Mouse (Mus musculus): Measurements from ENCODE around the gene Ric3.

The Ric3 gene

GRCm38 (mm10) chr7:109039445-109039844 is 43.7 kb downstream of the Ric3 start:
- no peak for DNase-seq

GRCm38 (mm10) chr7:109038987-109039386 is 44.1 kb downstream of the Ric3 start:
- no peak for DNase-seq

DNA sequence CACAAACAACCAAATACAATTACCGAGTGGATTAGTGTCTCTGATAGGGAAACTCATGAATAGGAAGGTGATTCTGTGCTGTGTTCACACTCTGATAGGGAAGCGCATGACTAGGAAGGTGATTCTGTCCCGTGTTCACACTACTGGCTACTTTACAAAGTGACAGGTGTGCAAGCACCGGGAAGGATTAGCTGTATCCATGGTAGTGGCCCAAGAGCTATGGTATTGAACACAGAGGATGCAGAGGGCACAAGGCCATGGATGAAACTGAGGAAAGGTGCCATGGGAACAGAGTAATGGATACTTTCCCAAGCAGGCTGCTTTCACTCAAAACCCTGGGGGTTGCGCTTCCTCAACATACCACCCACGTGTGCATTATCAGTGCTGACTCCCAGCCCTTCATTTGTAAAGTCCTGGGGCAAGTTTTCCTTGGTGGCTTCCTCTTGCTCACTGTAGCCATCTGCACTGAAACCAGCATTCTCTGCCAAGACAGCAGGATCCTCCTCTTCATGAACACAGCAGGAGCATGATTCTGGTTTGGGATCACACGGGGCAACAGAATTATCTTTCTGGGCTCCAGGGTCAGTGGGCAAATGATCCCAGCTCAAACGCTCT is 44.9 kb downstream of the Ric3 start:
- no peak for DNase-seq

GRCm38 (mm10) chr7:109032054-109032453 is 51.1 kb downstream of the Ric3 start:
- no peak for DNase-seq

- no peak for DNase-seq
Observed at GRCm38 (mm10) chr7:109031331-109031730, 51.8 kb downstream of the Ric3 start.

DNA sequence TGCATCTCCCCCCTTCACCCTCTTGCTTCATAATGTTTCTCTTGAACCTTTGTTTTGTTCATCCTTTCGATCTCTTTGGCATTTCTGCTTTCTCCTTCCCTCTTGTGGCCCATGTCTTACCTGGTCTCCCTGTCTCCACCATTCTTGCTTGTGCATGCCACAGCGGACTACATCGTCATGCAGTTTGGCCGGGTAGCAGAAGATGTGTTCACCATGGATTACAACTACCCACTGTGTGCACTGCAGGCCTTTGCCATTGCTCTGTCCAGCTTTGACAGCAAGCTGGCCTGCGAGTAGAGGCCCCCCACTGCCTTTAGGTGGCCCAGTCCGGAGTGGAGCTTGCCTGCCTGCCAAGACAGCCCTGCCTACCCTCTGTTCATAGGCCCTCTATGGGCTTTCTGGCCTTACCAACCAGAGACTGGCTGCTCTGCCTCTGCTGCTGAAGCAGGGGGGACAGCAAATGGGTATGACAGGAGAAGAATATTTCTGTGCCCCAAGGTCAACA is 53.1 kb downstream of the Ric3 start:
- no peak for DNase-seq

DNA sequence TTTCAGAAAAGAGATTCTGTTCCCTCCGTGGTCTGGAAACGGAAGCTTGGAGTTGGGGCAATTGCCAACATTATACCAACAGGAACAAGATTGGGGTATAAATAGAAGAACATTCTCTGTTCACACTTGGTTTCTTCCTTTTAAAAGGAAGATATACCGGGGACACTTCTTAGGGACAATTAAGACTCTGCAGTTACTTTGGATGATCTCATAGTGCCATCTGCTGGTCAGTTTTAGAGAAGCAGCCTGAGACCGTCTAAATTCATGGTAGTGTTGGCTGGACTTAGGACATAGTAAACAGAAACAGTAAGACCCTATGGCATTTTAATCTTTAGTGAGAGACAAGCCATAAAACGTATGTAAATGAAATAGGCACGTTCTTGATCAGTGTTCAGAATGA is 54.9 kb downstream of the Ric3 start:
- DNase-seq = peak; percentile 39

GRCm38 (mm10) chr7:109027721-109028120 is 55.4 kb downstream of the Ric3 start:
- no peak for DNase-seq

- no peak for DNase-seq
Observed at GRCm38 (mm10) chr7:109026976-109027375, 56.2 kb downstream of the Ric3 start.

DNA sequence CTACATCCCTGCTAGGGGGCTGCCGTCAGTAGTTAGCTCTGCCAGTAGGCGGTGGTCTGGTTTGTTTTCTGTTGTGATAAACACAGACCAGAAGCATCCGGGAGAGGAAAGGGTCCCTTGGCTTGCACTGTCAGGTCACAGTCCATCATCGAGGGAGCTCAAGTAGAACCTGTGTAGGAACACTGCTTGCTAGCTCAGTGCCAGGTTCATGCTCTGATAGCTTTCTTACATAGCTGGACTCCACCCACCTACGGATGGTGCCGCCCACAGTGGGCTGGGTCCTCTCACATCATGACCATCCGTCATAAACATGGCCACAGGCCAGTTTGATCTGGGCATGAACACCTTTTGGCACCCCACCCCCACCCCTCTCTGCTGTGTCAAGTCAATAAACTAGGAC is 57.4 kb downstream of the Ric3 start:
- no peak for DNase-seq

GRCm38 (mm10) chr7:109021428-109021827 is 61.7 kb downstream of the Ric3 start:
- DNase-seq = peak; percentile 72

GRCm38 (mm10) chr7:109019243-109019642 is 63.9 kb downstream of the Ric3 start:
- DNase-seq = no peak

DNA sequence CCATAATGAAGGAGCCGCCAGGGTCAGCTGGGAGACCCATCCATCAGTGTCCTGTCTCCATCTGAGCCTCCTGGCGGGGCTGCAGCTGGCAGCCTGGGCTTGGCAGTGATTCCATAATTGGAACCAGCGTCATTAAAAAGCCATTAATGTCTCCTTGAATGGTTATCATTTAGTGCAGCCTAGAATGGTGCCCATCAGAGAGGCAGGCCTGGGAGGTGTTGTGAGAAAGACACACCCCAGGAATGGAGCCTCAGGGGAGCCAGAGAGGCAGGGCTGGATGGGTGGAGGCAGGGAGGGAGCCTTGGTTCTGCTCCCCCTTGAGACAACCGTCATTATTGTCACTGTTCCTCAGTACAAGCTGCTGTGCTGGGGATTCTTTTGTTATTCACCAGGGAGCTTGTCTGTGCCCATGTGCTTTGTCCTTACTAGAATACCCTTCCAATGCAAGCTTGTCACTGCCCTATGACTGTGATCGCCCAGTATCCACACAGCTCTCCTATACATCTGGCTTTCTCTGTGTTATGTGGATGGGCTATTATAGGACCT is 66.7 kb downstream of the Ric3 start:
- DNase-seq = no peak

DNA sequence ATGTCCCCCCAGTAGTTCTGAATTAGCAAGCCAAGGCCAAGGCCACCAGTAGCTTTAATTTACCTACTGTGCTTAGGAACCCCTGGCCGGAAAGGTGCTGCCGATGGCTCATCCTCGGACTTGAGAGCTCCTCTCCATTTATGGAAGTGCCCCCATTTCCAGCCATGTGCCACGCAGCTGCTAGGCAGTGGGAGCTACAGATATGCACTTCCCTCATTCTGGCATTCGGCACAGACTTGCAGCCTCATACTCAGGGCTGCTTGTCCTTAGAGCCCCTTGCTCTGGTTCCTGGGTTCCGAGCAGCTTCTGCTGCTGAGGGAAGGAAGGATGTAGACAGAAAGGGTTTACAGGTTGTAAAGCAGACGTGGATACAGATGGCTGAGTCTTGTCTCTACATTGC is 68.3 kb downstream of the Ric3 start:
- no peak for DNase-seq

DNA sequence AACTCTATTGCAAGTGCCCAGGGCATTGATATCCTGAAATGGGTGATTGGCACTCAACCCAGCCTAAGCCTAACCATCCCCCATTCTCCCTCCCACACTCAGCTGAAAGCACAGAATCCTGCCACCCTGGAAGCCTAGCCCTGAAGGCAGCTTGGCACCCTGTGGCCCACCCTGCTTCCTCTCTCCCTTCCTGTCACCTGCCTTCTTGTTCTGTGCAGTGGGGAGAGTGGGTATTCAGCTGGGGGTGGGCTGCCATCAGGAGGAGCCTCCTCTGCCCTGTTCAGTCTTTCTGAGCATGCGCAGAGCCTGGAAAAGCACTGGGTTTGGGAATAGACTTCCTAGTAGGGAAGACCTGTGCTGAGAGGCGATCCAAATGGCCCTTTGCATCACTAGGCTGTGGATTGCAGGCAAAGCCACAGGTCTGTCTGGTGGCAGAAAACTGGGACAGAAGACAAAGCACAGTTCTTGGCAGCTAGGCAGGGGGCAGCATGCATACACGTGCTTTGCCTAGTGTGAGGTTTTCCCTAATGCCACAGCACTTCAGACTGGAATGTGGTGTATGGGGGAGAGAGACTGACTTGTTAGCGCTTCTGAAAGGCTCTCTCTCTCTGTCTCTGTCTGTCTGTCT is 70.0 kb downstream of the Ric3 start:
- no peak for DNase-seq

DNA sequence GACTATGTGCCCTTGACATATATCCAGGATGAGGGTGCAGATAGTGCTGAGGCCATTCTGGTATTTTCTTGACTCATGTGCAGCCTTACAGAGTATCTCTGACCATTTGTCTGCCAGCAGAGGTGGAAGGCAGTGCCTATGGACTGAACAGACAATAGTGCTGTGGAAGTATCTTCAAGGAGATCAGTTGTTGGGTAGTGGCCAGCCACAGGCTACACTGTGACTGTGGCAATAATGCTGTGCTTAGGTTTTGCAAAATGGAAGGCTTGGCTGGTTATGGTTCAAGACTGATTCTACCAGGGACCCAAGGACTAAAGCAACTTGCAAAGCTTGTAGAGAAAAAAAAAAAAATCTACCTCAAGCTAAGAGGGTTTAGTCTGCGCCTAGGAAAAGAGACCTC is 70.6 kb downstream of the Ric3 start:
- DNase-seq = no peak

DNA sequence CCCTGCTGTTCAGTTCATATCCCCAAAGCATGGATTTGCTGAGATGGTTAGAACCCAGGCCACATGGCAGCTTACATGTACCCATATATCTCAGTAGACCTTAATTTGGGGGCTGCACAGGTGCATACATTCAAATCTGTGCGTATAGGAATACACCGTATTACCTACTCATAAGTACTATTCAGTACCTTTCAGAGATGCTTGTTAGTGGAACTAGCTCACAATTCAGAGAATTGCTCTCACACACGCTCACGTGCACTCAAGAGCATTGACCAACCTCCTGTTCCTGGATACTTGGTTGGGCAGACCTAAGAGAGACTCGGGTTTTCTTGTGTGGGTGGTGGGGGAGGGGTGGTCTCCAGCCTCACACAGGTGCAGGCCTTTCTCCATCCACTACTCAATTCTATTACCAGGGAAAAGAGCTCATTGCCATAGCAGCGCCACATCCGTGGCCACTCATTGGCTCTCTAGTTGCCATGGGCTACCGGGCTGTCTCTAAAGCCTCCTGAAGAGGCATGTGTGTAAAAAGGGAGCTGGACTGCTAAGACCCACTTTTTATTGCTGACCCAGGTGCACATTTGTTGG is 71.4 kb downstream of the Ric3 start:
- DNase-seq = no peak

- peak; percentile 17 for DNase-seq
Observed at GRCm38 (mm10) chr7:109010720-109011595, 72.2 kb downstream of the Ric3 start.

DNA sequence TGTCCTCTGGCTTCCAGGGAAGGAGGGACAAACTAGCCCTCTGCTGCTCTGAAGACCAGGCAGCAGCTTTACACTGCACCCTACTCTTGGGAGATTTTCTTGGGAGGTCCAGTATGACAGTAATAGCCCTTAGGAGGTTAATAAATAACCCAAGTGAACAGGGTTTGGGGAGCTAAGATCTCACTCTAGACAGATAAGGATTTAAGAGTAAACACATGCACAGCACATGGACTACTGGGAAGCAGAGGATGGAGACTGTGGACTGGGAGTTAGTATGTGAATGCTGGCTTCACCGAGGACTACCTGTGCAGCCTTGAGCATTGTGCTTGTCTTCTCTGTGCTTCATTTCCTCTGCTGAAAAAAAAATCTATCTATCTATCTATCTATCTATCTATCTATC is 73.9 kb downstream of the Ric3 start:
- no peak for DNase-seq

DNA sequence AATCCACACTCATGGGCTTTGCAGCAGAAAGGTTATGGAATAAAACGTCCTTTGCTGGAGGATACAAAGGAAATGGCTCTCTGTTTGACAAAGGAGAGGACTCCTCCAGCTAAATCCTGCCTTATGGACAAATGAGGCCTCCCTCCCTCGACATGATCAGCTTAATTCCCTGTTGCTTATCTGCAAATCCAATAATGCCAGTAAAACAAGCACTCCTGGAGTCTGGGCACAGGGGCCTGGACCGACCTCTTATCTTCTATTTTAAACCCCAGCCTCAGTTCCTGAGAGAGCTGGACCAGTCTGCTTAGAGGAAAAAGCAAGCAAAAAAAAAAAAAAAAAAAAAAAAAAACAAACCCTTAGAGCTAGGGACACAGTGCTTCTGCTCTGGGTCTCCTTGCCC is 79.5 kb downstream of the Ric3 start:
- no peak for DNase-seq

- no peak for DNase-seq
Observed at GRCm38 (mm10) chr7:109001971-109002370, 81.2 kb downstream of the Ric3 start.

- peak; percentile 55 for DNase-seq
Observed at GRCm38 (mm10) chr7:109000315-109000954, 82.7 kb downstream of the Ric3 start.

DNA sequence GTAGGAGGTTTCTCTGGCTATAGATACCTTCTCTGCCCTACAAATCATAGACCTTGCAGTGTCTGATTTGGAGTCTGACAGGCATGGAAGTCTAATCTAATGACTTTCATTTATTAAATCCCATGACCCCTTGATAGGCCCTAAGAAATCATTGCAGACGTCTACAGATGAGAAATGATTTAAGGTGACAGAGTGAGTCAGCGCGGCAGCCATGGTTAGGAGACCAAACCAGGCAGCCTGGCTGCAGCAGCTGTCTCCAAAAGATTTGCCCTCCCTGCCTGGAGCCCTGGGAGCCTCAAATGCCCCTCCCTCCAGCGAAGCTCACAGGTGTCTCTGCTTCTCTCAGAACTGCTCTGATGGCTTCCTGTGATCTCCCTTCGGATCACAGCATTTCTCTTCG is 87.0 kb downstream of the Ric3 start:
- no peak for DNase-seq
